Mouse (Mus musculus) forebrain, embryonic 12.5 days (tissue): ENCODE data around the gene Aipl1. TPM values are rescaled to one million over a fixed set of nuclear protein-coding genes. Genes with fewer than 3 reads are reported as not detected.

Experiments
- ATAC-seq: fragments of 200-750 bp; cut with Nextera tagmentation; 2 replicates; pipeline ENCODE4 v1.8.0; 2017; ENCODE audit warnings: moderate TSS enrichment; ENCODE audit not compliant: low FRiP score
- H3K27ac ChIP-seq: fragments of 300-500 bp; sonication (generic); 2 replicates; pipeline ENCODE4 v1.5.1; 2016; ENCODE audit warnings: mild to moderate bottlenecking
- H3K27me3 ChIP-seq: fragments of 300-500 bp; sonication (generic); 2 replicates; pipeline ENCODE4 v1.6.1; 2016; ENCODE audit warnings: mild to moderate bottlenecking
- H3K36me3 ChIP-seq: fragments of 300-500 bp; sonication (generic); replicated peaks from 2 replicates; pipeline ENCODE4 v1.6.1; 2016; ENCODE audit warnings: mild to moderate bottlenecking
- H3K4me1 ChIP-seq: fragments of 300-500 bp; sonication (generic); 2 replicates; pipeline ENCODE4 v1.6.1; 2016
- H3K4me2 ChIP-seq: fragments of 300-500 bp; sonication (generic); 2 replicates; pipeline ENCODE4 v1.6.1; 2016; ENCODE audit warnings: mild to moderate bottlenecking, moderate library complexity
- H3K4me3 ChIP-seq: fragments of 300-500 bp; sonication (generic); replicated peaks from 2 replicates; pipeline ENCODE4 v1.5.1; 2016; ENCODE audit warnings: mild to moderate bottlenecking
- H3K9ac ChIP-seq: fragments of 300-500 bp; sonication (generic); 2 replicates; pipeline ENCODE4 v1.6.1; 2016; ENCODE audit warnings: mild to moderate bottlenecking
- H3K9me3 ChIP-seq: fragments of 300-500 bp; sonication (generic); 2 replicates; pipeline ENCODE4 v1.6.1; 2016
- WGBS: fragments of 180-500 bp; shearing (Covaris S2); methylation state at CpG from one replicate; pipeline ENCODE4 v1.1.7; 2016; 5-methylcytosine and 5-hydroxymethylcytosine counted together
- polyA plus RNA-seq: library from polyadenylated mRNA; unstranded; fragments of >200 nt; fragmentation: Nextera tagmentation; extraction: Ambion mirVana; gene quantifications from 2 replicates; pipeline ENCODE4 v1.2.1, GENCODE M21; 2016

Aipl1 gene
- polyA plus RNA-seq, 1 experiment from 2014 or later, result 0.50 TPM

GRCm38 (mm10) chr11:72049171-72049759 is 12.0 kb upstream of the Aipl1 start:
- 73% methylated on average over 8 of the region's 8 CpGs for WGBS
- Histone ChIP-seq H3K36me3 (peaks cover 29% of the 10 kb centered on the region), H3K4me3 (no peak overlapping the region), H3K4me1 (peaks cover 32% of the 10 kb centered on the region), H3K4me2 (no peak overlapping the region), H3K27ac (no peak overlapping the region), H3K9ac (no peak overlapping the region), H3K27me3 (peaks cover 50% of the 10 kb centered on the region), H3K9me3 (no peaks in the 10 kb centered on the region)
- no peak for ATAC-seq

- Histone ChIP-seq H3K27me3 (peaks cover 45% of the 10 kb centered on the region), H3K4me1 (peaks cover 38% of the 10 kb centered on the region), H3K4me3 (no peak overlapping the region), H3K9ac (no peak overlapping the region), H3K36me3 (peaks cover 34% of the 10 kb centered on the region), H3K4me2 (no peak overlapping the region), H3K27ac (no peak overlapping the region), H3K9me3 (no peaks in the 10 kb centered on the region)
- ATAC-seq, result no peak
- 52% methylated on average over 6 of the region's 6 CpGs for WGBS
Observed at GRCm38 (mm10) chr11:72048730-72049129, 11.4 kb upstream of the Aipl1 start.

GRCm38 (mm10) chr11:72044231-72044630 is 6.9 kb upstream of the Aipl1 start:
- Histone ChIP-seq H3K4me1 (peaks cover 53% of the 10 kb centered on the region), H3K9ac (no peak overlapping the region), H3K9me3 (no peaks in the 10 kb centered on the region), H3K4me3 (peak overlapping the region; percentile 63; the same call in 1 of the 2 replicates), H3K4me2 (peak overlapping the region; percentile 79), H3K27me3 (peaks cover 5% of the 10 kb centered on the region), H3K27ac (no peak overlapping the region), H3K36me3 (peaks cover 34% of the 10 kb centered on the region)
- ATAC-seq, result no peak
- WGBS, result 95% methylated on average over 3 of the region's 3 CpGs

- Histone ChIP-seq H3K27ac (no peak overlapping the region), H3K27me3 (no peaks in the 10 kb centered on the region), H3K4me3 (peak overlapping the region; percentile 63), H3K4me2 (peak overlapping the region; percentile 79), H3K36me3 (peaks cover 34% of the 10 kb centered on the region), H3K9me3 (no peaks in the 10 kb centered on the region), H3K9ac (peak overlapping the region; percentile 69), H3K4me1 (peaks cover 61% of the 10 kb centered on the region)
- ATAC-seq, result no peak
- under 1% methylated on average over 14 of the region's 14 CpGs for WGBS
Observed at GRCm38 (mm10) chr11:72042631-72043030, 5.3 kb upstream of the Aipl1 start.

- Histone ChIP-seq H3K36me3 (peaks cover 32% of the 10 kb centered on the region), H3K4me2 (peak within 1 kb of the TSS; percentile 79), H3K27ac (peak within 1 kb of the TSS; percentile 88), H3K4me1 (peaks cover 61% of the 10 kb centered on the region), H3K9ac (peak within 1 kb of the TSS; percentile 69), H3K27me3 (no peaks in the 10 kb centered on the region), H3K4me3 (peak within 1 kb of the TSS; percentile 63), H3K9me3 (no peaks in the 10 kb centered on the region)
- under 1% methylated on average over 52 of the region's 52 CpGs for WGBS
- peak; percentile 95 for ATAC-seq
Observed at GRCm38 (mm10) chr11:72041768-72042607, 4.7 kb upstream of the Aipl1 start, which contains the start of gene Pimreg. Pimreg (plus strand) TSS chr11:72042032.

GRCm38 (mm10) chr11:72041290-72041767 is 4.0 kb upstream of the Aipl1 start:
- ATAC-seq, result no peak
- no peaks in the 10 kb centered on the region for H3K9me3 ChIP-seq
- peak overlapping the region; percentile 79 for H3K4me2 ChIP-seq
- peak overlapping the region; percentile 63 for H3K4me3 ChIP-seq
- peak overlapping the region; percentile 88 for H3K27ac ChIP-seq
- peaks cover 61% of the 10 kb centered on the region for H3K4me1 ChIP-seq
- 22% methylated on average over 6 of the region's 6 CpGs for WGBS
- H3K36me3 ChIP-seq, result peaks cover 25% of the 10 kb centered on the region
- H3K9ac ChIP-seq, result peak overlapping the region; percentile 66
- no peaks in the 10 kb centered on the region for H3K27me3 ChIP-seq

GRCm38 (mm10) chr11:72039599-72040386 is 2.5 kb upstream of the Aipl1 start:
- no peak overlapping the region for H3K4me3 ChIP-seq

GRCm38 (mm10) chr11:72037996-72038395 is 687 bp upstream of the Aipl1 start:
- H3K27me3 ChIP-seq, result no peaks in the 10 kb centered on the region
- no peaks in the 10 kb centered on the region for H3K9me3 ChIP-seq
- no peaks in the 10 kb centered on the region for H3K36me3 ChIP-seq
- WGBS, result 0% methylated on average over 4 of the region's 4 CpGs
- H3K4me2 ChIP-seq, result no peak overlapping the region
- H3K4me1 ChIP-seq, result peaks cover 41% of the 10 kb centered on the region
- no peak overlapping the region for H3K4me3 ChIP-seq
- no peak for ATAC-seq
- H3K27ac ChIP-seq, result no peak overlapping the region
- no peak overlapping the region for H3K9ac ChIP-seq

More at GRCm38 (mm10) chr11:72039599-72040386, 2.5 kb upstream of the Aipl1 start:
- Histone ChIP-seq H3K36me3 (peaks cover 10% of the 10 kb centered on the region), H3K9ac (peak overlapping the region; percentile 33; the same call in 1 of the 2 replicates), H3K27ac (peak overlapping the region; percentile 47; the same call in 1 of the 2 replicates), H3K4me1 (peaks cover 59% of the 10 kb centered on the region), H3K4me2 (peak overlapping the region; percentile 37), H3K27me3 (no peaks in the 10 kb centered on the region), H3K9me3 (no peaks in the 10 kb centered on the region)
- 27% methylated on average over 16 of the region's 16 CpGs for WGBS
- ATAC-seq, result no peak

GRCm38 (mm10) chr11:72032589-72032988 is 4.7 kb downstream of the Aipl1 start:
- WGBS, result 92% methylated on average over 3 of the region's 3 CpGs
- no peak for ATAC-seq

GRCm38 (mm10) chr11:72032091-72032490 is 5.2 kb downstream of the Aipl1 start:
- H3K9me3 ChIP-seq, result no peaks in the 10 kb centered on the region
- no peak overlapping the region for H3K9ac ChIP-seq
- 75% methylated on average over 4 of the region's 4 CpGs for WGBS
- no peak overlapping the region for H3K4me3 ChIP-seq
- no peak overlapping the region for H3K4me2 ChIP-seq
- H3K27ac ChIP-seq, result no peak overlapping the region
- peaks cover 2% of the 10 kb centered on the region; the same call in 1 of the 2 replicates for H3K4me1 ChIP-seq
- H3K27me3 ChIP-seq, result peaks cover 20% of the 10 kb centered on the region; the same call in 1 of the 2 replicates
- no peaks in the 10 kb centered on the region for H3K36me3 ChIP-seq
- no peak for ATAC-seq

More at GRCm38 (mm10) chr11:72032589-72032988, 4.7 kb downstream of the Aipl1 start:
- Histone ChIP-seq H3K27ac (no peak overlapping the region), H3K9ac (no peak overlapping the region), H3K4me3 (no peak overlapping the region), H3K4me1 (peaks cover 2% of the 10 kb centered on the region; the same call in 1 of the 2 replicates), H3K9me3 (no peaks in the 10 kb centered on the region), H3K27me3 (peaks cover 20% of the 10 kb centered on the region; the same call in 1 of the 2 replicates), H3K36me3 (no peaks in the 10 kb centered on the region), H3K4me2 (no peak overlapping the region)

- no peak overlapping the region for H3K9ac ChIP-seq
- no peak overlapping the region for H3K4me2 ChIP-seq
- 96% methylated on average over 7 of the region's 7 CpGs for WGBS
- no peak overlapping the region for H3K4me3 ChIP-seq
- H3K36me3 ChIP-seq, result no peaks in the 10 kb centered on the region
- H3K27ac ChIP-seq, result no peak overlapping the region
- no peak for ATAC-seq
- H3K9me3 ChIP-seq, result no peaks in the 10 kb centered on the region
- peaks cover 2% of the 10 kb centered on the region; the same call in 1 of the 2 replicates for H3K4me1 ChIP-seq
- peaks cover 20% of the 10 kb centered on the region; the same call in 1 of the 2 replicates for H3K27me3 ChIP-seq
Observed at GRCm38 (mm10) chr11:72031353-72031752, 6.0 kb downstream of the Aipl1 start.
